Mouse (Mus musculus) embryonic facial prominence, embryonic 11.5 days (tissue): Measurements from ENCODE around the gene Tsks. TPM values are rescaled to one million over a fixed set of nuclear protein-coding genes. Genes with fewer than 3 reads are reported as not detected.

Experiments used
- ATAC-seq: fragments of 200-750 bp; cut with Nextera tagmentation; replicated peaks from 2 replicates; pipeline ENCODE4 v1.8.0; 2017; ENCODE audit warnings: low read depth; ENCODE audit not compliant: insufficient number of reproducible peaks, low FRiP score, low TSS enrichment
- DNase-seq: peaks from one replicate; pipeline ENCODE4 v3.0.0-alpha.2; 2015; ENCODE audit warnings: low spot score
- H3K27ac ChIP-seq: fragments of 300-500 bp; sonication (generic); replicated peaks from 2 replicates; pipeline ENCODE4 v1.5.1; 2014; ENCODE audit warnings: mild to moderate bottlenecking, low read depth, low read length, control low read depth
- H3K27me3 ChIP-seq: fragments of 300-500 bp; sonication (generic); 2 replicates; pipeline ENCODE4 v1.6.1; 2014; ENCODE audit warnings: mild to moderate bottlenecking, low read length, moderate library complexity, mixed read lengths; ENCODE audit not compliant: control insufficient read depth, insufficient read depth
- H3K36me3 ChIP-seq: fragments of 300-500 bp; sonication (generic); replicated peaks from 2 replicates; pipeline ENCODE4 v1.6.1; 2014; ENCODE audit warnings: low read depth, mild to moderate bottlenecking, low read length, moderate library complexity, mixed read lengths; ENCODE audit not compliant: control insufficient read depth, insufficient read depth
- H3K4me1 ChIP-seq: fragments of 300-500 bp; sonication (generic); 2 replicates; pipeline ENCODE4 v1.6.1; 2014; ENCODE audit warnings: low read length, mixed read lengths; ENCODE audit not compliant: control insufficient read depth, insufficient read depth
- H3K4me2 ChIP-seq: fragments of 300-500 bp; sonication (generic); 2 replicates; pipeline ENCODE4 v1.6.1; 2014; ENCODE audit warnings: low read depth, mild to moderate bottlenecking, control low read depth, low read length, moderate library complexity
- H3K4me3 ChIP-seq: fragments of 300-500 bp; sonication (generic); 2 replicates; pipeline ENCODE4 v1.5.1; 2014; ENCODE audit warnings: low read depth, low read length, control low read depth
- H3K9ac ChIP-seq: fragments of 300-500 bp; sonication (generic); replicated peaks from 2 replicates; pipeline ENCODE4 v1.6.1; 2014; ENCODE audit warnings: mild to moderate bottlenecking, control low read depth, low read length
- H3K9me3 ChIP-seq: fragments of 300-500 bp; sonication (generic); replicated peaks from 2 replicates; pipeline ENCODE4 v1.6.1; 2016; ENCODE audit warnings: mild to moderate bottlenecking, low read length, inconsistent platforms, mixed read lengths; ENCODE audit not compliant: control insufficient read depth
- WGBS: fragments of 180-500 bp; shearing (Covaris S2); extraction: QIAGEN DNeasy Blood & Tissue Kit; methylation state at CpG from one replicate; pipeline ENCODE4 v1.1.7; 2014; 5-methylcytosine and 5-hydroxymethylcytosine counted together
- polyA plus RNA-seq: library from polyadenylated mRNA; unstranded; fragments of >200 nt; fragmentation: Nextera tagmentation; extraction: Ambion mirVana; gene quantifications from 2 replicates; pipeline ENCODE4 v1.2.1, GENCODE M21; 2014

Tsks gene
- 0.21 TPM in 1 of 2 replicates, not detected in the other for polyA plus RNA-seq

- ATAC-seq (no peak), DNase-seq (no peak)
- Histone ChIP-seq H3K27me3 (no peaks in the 10 kb centered on the region), H3K36me3 (no peaks in the 10 kb centered on the region), H3K27ac (no peak within 1 kb of the TSS), H3K9ac (no peak within 1 kb of the TSS), H3K4me1 (no peaks in the 10 kb centered on the region), H3K4me2 (no peak within 1 kb of the TSS), H3K4me3 (no peak within 1 kb of the TSS), H3K9me3 (no peaks in the 10 kb centered on the region)
- 85% methylated on average over 7 of the region's 7 CpGs for WGBS
Measured at GRCm38 (mm10) chr7:44942904-44943303, at the start of gene Tsks. Tsks (plus strand) TSS chr7:44943204.

- Histone ChIP-seq H3K4me2 (no peak overlapping the region), H3K4me3 (no peak overlapping the region), H3K36me3 (no peaks in the 10 kb centered on the region; the same call in 1 of the 2 replicates), H3K4me1 (peaks cover 4% of the 10 kb centered on the region; the same call in 1 of the 2 replicates), H3K9ac (no peak overlapping the region), H3K27me3 (no peaks in the 10 kb centered on the region), H3K9me3 (no peaks in the 10 kb centered on the region), H3K27ac (no peak overlapping the region)
- DNase-seq, result no peak
- no peak for ATAC-seq
- 83% methylated on average over 3 of the region's 3 CpGs for WGBS
Measured at GRCm38 (mm10) chr7:44894175-44894574, 48.8 kb upstream of the Tsks start.

DNA sequence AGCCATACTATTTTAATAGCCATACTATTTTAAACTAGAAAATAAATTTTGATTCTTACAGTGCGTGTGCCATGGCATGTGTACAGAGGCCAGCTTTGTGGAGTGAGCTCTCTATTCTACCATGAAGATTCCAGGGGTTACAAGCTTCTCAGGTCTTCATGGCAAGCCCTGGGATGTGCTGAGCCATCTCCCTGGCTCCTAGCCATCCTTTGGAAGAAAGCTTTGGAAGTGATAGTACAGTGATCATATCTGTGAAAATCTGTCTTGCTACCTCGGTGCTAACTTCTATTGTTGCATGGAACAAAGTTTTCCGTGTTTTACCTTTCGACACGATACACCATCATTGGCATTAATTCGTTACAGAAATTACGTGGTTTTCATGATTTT lies 47.8 kb upstream of the Tsks start:
- Histone ChIP-seq H3K9ac (no peak overlapping the region), H3K4me1 (peaks cover 4% of the 10 kb centered on the region; the same call in 1 of the 2 replicates)
- WGBS, result 69% methylated on average over 7 of the region's 7 CpGs

DNA sequence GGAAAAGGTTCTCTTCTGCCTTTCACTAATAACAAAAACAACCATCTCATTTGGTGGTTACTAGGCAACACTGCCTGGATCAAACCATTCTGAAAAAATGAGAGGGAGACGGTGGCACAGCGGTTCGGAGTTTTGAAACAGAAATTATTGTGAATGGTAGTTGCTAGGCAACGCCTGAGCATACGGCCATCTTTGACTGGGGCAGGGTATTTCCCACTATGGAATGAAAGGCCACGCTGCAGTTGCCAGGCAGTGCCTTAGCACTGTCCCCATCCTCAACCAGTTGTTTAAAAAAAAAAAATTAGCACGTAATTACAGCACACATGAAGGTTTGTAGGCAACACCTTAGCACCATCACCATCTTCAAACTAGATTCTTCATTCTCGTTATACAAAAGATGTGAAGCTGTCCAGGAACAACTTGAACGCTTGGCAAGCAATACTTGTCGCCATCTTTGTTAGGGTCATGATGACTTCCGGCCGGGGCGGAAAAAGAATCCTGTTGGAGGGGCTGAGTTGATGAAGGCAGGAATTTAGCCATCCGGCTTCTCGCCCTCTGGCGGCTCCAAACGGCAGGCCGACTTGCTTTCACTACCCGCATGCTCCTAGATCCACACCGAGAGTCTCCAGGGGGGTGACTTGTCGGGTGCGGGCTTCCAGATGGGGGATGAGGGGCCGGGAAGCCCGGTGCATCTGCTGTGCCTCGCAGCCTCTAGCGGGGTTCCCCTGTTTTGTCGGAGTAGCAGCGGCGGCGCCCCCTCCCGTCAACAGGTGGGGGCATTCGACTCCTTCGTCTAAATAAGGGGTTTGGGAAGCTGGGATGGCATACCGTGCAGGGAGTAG lies 47.2 kb upstream of the Tsks start, which contains the start of gene Fuz:
Gene Fuz, plus strand, starts transcription at position 487 of the 842 bp plus-strand sequence.
- Histone ChIP-seq H3K4me2 (peak within 1 kb of the TSS; percentile 59), H3K9me3 (no peaks in the 10 kb centered on the region), H3K36me3 (no peaks in the 10 kb centered on the region; the same call in 1 of the 2 replicates), H3K4me1 (peaks cover 4% of the 10 kb centered on the region; the same call in 1 of the 2 replicates), H3K9ac (peak within 1 kb of the TSS; percentile 72), H3K27me3 (no peaks in the 10 kb centered on the region), H3K4me3 (peak within 1 kb of the TSS; percentile 38), H3K27ac (peak within 1 kb of the TSS; percentile 63)
- under 1% methylated on average over 34 of the region's 34 CpGs for WGBS
- ATAC-seq, result peak; percentile 48; the same call in 1 of the 2 replicates
- peak; percentile 96 for DNase-seq

More for the DNA sequence above, 47.8 kb upstream of the Tsks start:
- ATAC-seq (no peak), DNase-seq (no peak)
- Histone ChIP-seq H3K9me3 (no peaks in the 10 kb centered on the region), H3K4me2 (peak overlapping the region; percentile 8; the same call in 1 of the 2 replicates), H3K36me3 (no peaks in the 10 kb centered on the region; the same call in 1 of the 2 replicates), H3K4me3 (no peak overlapping the region), H3K27me3 (no peaks in the 10 kb centered on the region), H3K27ac (no peak overlapping the region)

DNA sequence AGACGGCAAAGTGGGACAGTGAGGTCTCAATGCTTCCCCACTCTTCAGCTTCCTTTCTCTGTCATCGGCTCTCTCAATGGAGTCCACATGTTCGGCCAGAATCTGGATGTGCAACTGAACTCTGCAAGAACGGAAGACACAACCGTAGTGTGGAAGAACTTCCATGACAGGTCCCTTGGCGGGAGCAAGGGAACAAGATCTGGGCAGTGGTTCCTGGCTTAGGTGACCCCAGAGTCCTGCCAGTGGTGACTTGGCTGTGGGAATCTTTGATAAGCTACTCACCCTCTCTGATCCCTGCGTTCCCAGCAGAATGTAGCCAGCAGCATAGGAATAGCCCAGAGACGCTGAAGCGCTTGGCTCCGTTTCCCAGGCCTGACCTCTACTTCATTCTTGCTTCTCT lies 46.5 kb upstream of the Tsks start:
- ATAC-seq (no peak), DNase-seq (peak; percentile 17)
- Histone ChIP-seq H3K9ac (peak overlapping the region; percentile 72), H3K27me3 (no peaks in the 10 kb centered on the region), H3K27ac (0 out of 2 replicates have a peak overlapping the region, but pooled peaks have one; percentile 63), H3K36me3 (no peaks in the 10 kb centered on the region; the same call in 1 of the 2 replicates), H3K4me3 (peak overlapping the region; percentile 38), H3K4me1 (peaks cover 4% of the 10 kb centered on the region; the same call in 1 of the 2 replicates), H3K9me3 (no peaks in the 10 kb centered on the region), H3K4me2 (peak overlapping the region; percentile 59)
- 37% methylated on average over 10 of the region's 10 CpGs for WGBS

GRCm38 (mm10) chr7:44898607-44899006 lies 44.4 kb upstream of the Tsks start:
- no peak overlapping the region; the same call in 1 of the 2 replicates for H3K9ac ChIP-seq
- ATAC-seq, result no peak
- no peak overlapping the region for H3K27ac ChIP-seq
- H3K4me1 ChIP-seq, result peaks cover 4% of the 10 kb centered on the region; the same call in 1 of the 2 replicates
- no peaks in the 10 kb centered on the region for H3K9me3 ChIP-seq
- no peak for DNase-seq
- H3K4me3 ChIP-seq, result no peak overlapping the region
- H3K27me3 ChIP-seq, result no peaks in the 10 kb centered on the region
- no peak overlapping the region for H3K4me2 ChIP-seq
- H3K36me3 ChIP-seq, result peaks cover under 1% of the 10 kb centered on the region
- WGBS, result 32% methylated on average over 19 of the region's 19 CpGs

GRCm38 (mm10) chr7:44900632-44901031 lies 42.4 kb upstream of the Tsks start:
- WGBS, result 89% methylated on average over 11 of the region's 11 CpGs
- H3K9ac ChIP-seq, result peak overlapping the region; percentile 14; the same call in 1 of the 2 replicates
- H3K4me1 ChIP-seq, result peaks cover 4% of the 10 kb centered on the region; the same call in 1 of the 2 replicates

More at GRCm38 (mm10) chr7:44900632-44901031, 42.4 kb upstream of the Tsks start:
- Histone ChIP-seq H3K4me3 (no peak overlapping the region), H3K27ac (no peak overlapping the region), H3K36me3 (peaks cover 6% of the 10 kb centered on the region), H3K4me2 (no peak overlapping the region), H3K27me3 (no peaks in the 10 kb centered on the region), H3K9me3 (no peaks in the 10 kb centered on the region)
- DNase-seq (no peak), ATAC-seq (no peak)
